Mouse (Mus musculus): Measurements from ENCODE around the gene Rnf214.

GRCm38 (mm10) chr9:45942464-45942863 lies 35.8 kb upstream of the Rnf214 start:
- TF ChIP-seq EP300 (IDR thresholded peaks at IDR 0.05; ENCODE audit: insufficient read depth, low read depth, low read length) = no peak
- no peak for TF ChIP-seq POLR2A (IDR thresholded peaks at IDR 0.05; ENCODE audit: insufficient read depth, low read length)
- no peak for TF ChIP-seq CTCF (IDR thresholded peaks at IDR 0.05; ENCODE audit: low read depth, low read length)

Data from ES-Bruce4 (cell line).